Mouse (Mus musculus) heart, adult 2 months (tissue): ENCODE results near the gene Ip6k3.

Source experiments
- CTCF ChIP-seq: fragments of 200-600 bp; IDR thresholded peaks from 2 replicates; pipeline ENCODE4 v1.8.1; 2022; ENCODE audit warnings: antibody characterized with exemption, mild to moderate bottlenecking, moderate library complexity
- EP300 ChIP-seq: fragments of 200-500 bp; IDR thresholded peaks from 2 replicates; pipeline ENCODE4 v1.6.1; 2011; ENCODE audit warnings: low read depth, low read length, control low read depth; ENCODE audit not compliant: insufficient read depth
- POLR2A ChIP-seq: fragments of 200-500 bp; IDR thresholded peaks from 2 replicates; pipeline ENCODE4 v1.6.1; 2011; ENCODE audit warnings: mild to moderate bottlenecking, low read depth, low read length, control low read depth; ENCODE audit not compliant: insufficient read depth

- no peak for TF ChIP-seq POLR2A
- no peak for TF ChIP-seq CTCF
- TF ChIP-seq EP300, result no peak
Observed at GRCm38 (mm10) chr17:27176754-27177153, 9.2 kb upstream of the Ip6k3 start.
